Mouse (Mus musculus) embryonic facial prominence, embryonic 12.5 days (tissue): Measurements from ENCODE around the gene Olfr229. TPM values are rescaled to one million over a fixed set of nuclear protein-coding genes. Genes with fewer than 3 reads are reported as not detected.

ENCODE experiments used
- polyA plus RNA-seq: library from polyadenylated mRNA; unstranded; fragments of >200 nt; fragmentation: Nextera tagmentation; extraction: Ambion mirVana; gene quantifications from 2 replicates; pipeline ENCODE4 v1.2.1, GENCODE M21; 2016

Gene Olfr229
- polyA plus RNA-seq, 1 experiment from 2014 or later: not detected

Other genes starting within 250 kb of the Olfr229 start
- not detected in 2 replicates for gene Olfr963, start 240.1 kb upstream of the Olfr229 start, polyA plus RNA-seq
- not detected in 2 replicates for gene Olfr149, start 200.2 kb upstream of the Olfr229 start, polyA plus RNA-seq
- gene Olfr965, start 196.0 kb upstream of the Olfr229 start, polyA plus RNA-seq: not detected in 2 replicates
- gene Olfr150, start 176.4 kb upstream of the Olfr229 start, polyA plus RNA-seq: not detected in 2 replicates
- gene Olfr967, start 161.1 kb upstream of the Olfr229 start, polyA plus RNA-seq: not detected in 2 replicates
- not detected in 2 replicates for gene Olfr968, start 124.1 kb upstream of the Olfr229 start, polyA plus RNA-seq
- not detected in 2 replicates for gene Olfr969, start 116.4 kb upstream of the Olfr229 start, polyA plus RNA-seq
- not detected in 2 replicates for gene Olfr970, start 98.5 kb upstream of the Olfr229 start, polyA plus RNA-seq
- not detected in 2 replicates for gene Olfr971, start 70.5 kb upstream of the Olfr229 start, polyA plus RNA-seq
- gene Olfr972, start 40.9 kb upstream of the Olfr229 start, polyA plus RNA-seq: 0.35 TPM in 1 of 2 replicates, not detected in the other
- gene Olfr974, start 30.2 kb downstream of the Olfr229 start, polyA plus RNA-seq: not detected in 2 replicates
- not detected in 2 replicates for gene Olfr975, start 44.7 kb downstream of the Olfr229 start, polyA plus RNA-seq
- gene Olfr976, start 53.8 kb downstream of the Olfr229 start, polyA plus RNA-seq: not detected in 2 replicates
- gene Olfr978, start 84.8 kb downstream of the Olfr229 start, polyA plus RNA-seq: not detected in 2 replicates
- not detected in 2 replicates for gene Olfr979, start 96.1 kb downstream of the Olfr229 start, polyA plus RNA-seq
- not detected in 2 replicates for gene Olfr980, start 102.2 kb downstream of the Olfr229 start, polyA plus RNA-seq
- not detected in 2 replicates for gene Olfr981, start 114.1 kb downstream of the Olfr229 start, polyA plus RNA-seq
- not detected in 2 replicates for gene Olfr982, start 166.5 kb downstream of the Olfr229 start, polyA plus RNA-seq
- not detected in 2 replicates for gene Olfr983, start 186.3 kb downstream of the Olfr229 start, polyA plus RNA-seq
- not detected in 2 replicates for gene Olfr984, start 206.9 kb downstream of the Olfr229 start, polyA plus RNA-seq
- gene Olfr985, start 222.8 kb downstream of the Olfr229 start, polyA plus RNA-seq: not detected in 2 replicates
- gene Tmem225, start 240.8 kb downstream of the Olfr229 start, polyA plus RNA-seq: not detected in 2 replicates